Mouse (Mus musculus): ENCODE results near the gene Parp4. TPM values are rescaled to one million over a fixed set of nuclear protein-coding genes. Genes with fewer than 3 reads are reported as not detected.

Parp4 gene
- polyA plus RNA-seq, 1 experiment from 2014 or later, result 1.7 TPM

DNA sequence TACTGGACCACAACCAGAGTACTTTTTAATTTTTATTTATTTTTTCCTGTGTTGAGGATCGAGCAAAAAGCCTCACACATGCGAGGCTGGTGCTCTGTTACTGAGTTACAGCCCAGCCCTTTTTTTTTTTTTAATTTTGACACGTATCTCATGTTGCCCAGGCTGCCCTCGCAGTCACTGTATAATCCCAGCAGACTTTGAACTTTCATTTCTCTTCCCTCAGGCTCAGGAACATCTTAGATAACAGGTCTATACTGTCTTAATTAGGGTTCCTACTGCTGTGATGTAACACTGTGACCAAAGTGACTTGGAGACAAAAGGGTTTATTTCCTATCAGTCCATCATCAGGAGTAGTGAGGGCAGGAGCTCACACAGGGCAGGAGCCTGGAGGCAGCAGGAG, 29.7 kb downstream of the Parp4 start:
- WGBS (ENCODE audit: insufficient replicate concordance), result 65% methylated on average over 4 of the region's 4 CpGs
- Histone ChIP-seq H3K4me1 (replicated peaks) (no peaks in the 10 kb centered on the region), H3K9ac (no peak overlapping the region), H3K4me2 (no peak overlapping the region), H3K36me3 (replicated peaks) (peaks cover 24% of the 10 kb centered on the region), H3K27ac (replicated peaks) (no peak overlapping the region), H3K27me3 (no peaks in the 10 kb centered on the region), H3K9me3 (replicated peaks) (no peaks in the 10 kb centered on the region), H3K4me3 (replicated peaks) (no peak overlapping the region)
- no peak for ATAC-seq (ENCODE audit: insufficient read depth)

GRCm38 (mm10) chr14:56613212-56613611, 37.8 kb downstream of the Parp4 start:
- WGBS (ENCODE audit: insufficient replicate concordance), result 68% methylated on average over 3 of the region's 3 CpGs
- Histone ChIP-seq H3K27ac (replicated peaks) (no peak overlapping the region), H3K36me3 (replicated peaks) (peaks cover 38% of the 10 kb centered on the region), H3K4me2 (no peak overlapping the region), H3K4me1 (replicated peaks) (no peaks in the 10 kb centered on the region), H3K4me3 (replicated peaks) (no peak overlapping the region), H3K9ac (no peak overlapping the region), H3K27me3 (no peaks in the 10 kb centered on the region), H3K9me3 (replicated peaks) (no peaks in the 10 kb centered on the region)
- ATAC-seq (ENCODE audit: insufficient read depth), result no peak

DNA sequence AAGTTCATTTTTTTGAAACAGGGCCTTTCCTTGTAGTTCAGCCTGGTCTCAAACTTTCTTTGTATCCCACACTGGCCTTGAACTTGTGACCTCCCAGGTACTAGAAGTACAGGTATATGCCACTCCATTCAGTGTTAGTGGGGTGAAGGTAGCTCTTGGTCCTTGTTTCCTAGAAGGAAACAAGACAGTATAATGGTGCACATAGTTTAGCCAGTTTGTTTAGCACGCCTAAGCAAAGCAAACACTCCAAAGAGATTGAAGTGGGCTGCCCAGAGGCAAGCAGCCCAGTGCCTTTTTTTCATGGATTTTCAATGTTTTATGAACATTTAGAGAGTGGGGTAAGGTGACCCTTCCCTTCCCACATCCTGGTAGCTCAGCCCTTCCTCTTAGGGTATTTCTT, 42.1 kb downstream of the Parp4 start:
- 65% methylated on average over 1 of the region's 1 CpGs for WGBS (ENCODE audit: insufficient replicate concordance)
- Histone ChIP-seq H3K4me3 (replicated peaks) (no peak overlapping the region), H3K36me3 (replicated peaks) (peaks cover 23% of the 10 kb centered on the region), H3K4me1 (replicated peaks) (no peaks in the 10 kb centered on the region), H3K9ac (no peak overlapping the region), H3K9me3 (replicated peaks) (no peaks in the 10 kb centered on the region), H3K27me3 (no peaks in the 10 kb centered on the region), H3K27ac (replicated peaks) (no peak overlapping the region), H3K4me2 (no peak overlapping the region)
- no peak for ATAC-seq (ENCODE audit: insufficient read depth)

GRCm38 (mm10) chr14:56620425-56620824, 45.0 kb downstream of the Parp4 start:
- H3K4me2 ChIP-seq, result 0 out of 2 replicates have a peak overlapping the region, but pooled peaks have one; percentile 10
- WGBS (ENCODE audit: insufficient replicate concordance), result 67% methylated on average over 8 of the region's 8 CpGs
- no peak overlapping the region for H3K9ac ChIP-seq
- H3K4me3 ChIP-seq (replicated peaks), result no peak overlapping the region
- no peaks in the 10 kb centered on the region for H3K9me3 ChIP-seq (replicated peaks)
- ATAC-seq (ENCODE audit: insufficient read depth), result peak; percentile 92
- no peaks in the 10 kb centered on the region for H3K4me1 ChIP-seq (replicated peaks)
- no peaks in the 10 kb centered on the region for H3K27me3 ChIP-seq
- peak overlapping the region; percentile 65 for H3K27ac ChIP-seq (replicated peaks)
- H3K36me3 ChIP-seq (replicated peaks), result 0 out of 2 replicates have a peak, but pooled peaks cover 3% of the 10 kb centered on the region

DNA sequence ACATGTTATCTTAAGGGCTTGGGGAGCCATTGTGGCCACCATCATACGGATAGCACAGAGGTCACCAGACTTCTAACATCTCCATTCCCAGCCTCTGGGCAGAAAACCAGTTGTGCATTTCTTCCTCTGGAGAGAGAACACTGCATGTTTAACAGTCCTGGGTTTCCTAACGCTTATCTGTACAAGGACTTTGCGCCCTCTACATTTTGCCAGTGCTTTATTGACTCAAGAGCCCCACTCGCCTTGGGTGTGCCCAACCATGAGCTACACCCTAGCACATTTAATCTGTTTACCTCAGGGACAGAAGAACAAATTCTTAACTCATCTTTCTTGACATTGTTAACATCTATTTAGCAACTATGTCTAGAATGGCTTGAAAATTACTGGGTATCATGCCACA, 50.8 kb downstream of the Parp4 start:
- 75% methylated on average over 4 of the region's 4 CpGs for WGBS (ENCODE audit: insufficient replicate concordance)
- ATAC-seq (ENCODE audit: insufficient read depth), result 0 out of 2 replicates have a peak, but pooled peaks have one; percentile 40
- H3K27ac ChIP-seq (replicated peaks), result no peak overlapping the region

GRCm38 (mm10) chr14:56628336-56628735, 52.9 kb downstream of the Parp4 start:
- no peak overlapping the region for H3K9ac ChIP-seq
- ATAC-seq (ENCODE audit: insufficient read depth), result no peak
- H3K4me2 ChIP-seq, result no peak overlapping the region
- H3K36me3 ChIP-seq (replicated peaks), result peaks cover 5% of the 10 kb centered on the region; the same call in 1 of the 2 replicates
- no peaks in the 10 kb centered on the region for H3K4me1 ChIP-seq (replicated peaks)
- H3K4me3 ChIP-seq (replicated peaks), result no peak overlapping the region
- no peaks in the 10 kb centered on the region for H3K9me3 ChIP-seq (replicated peaks)
- H3K27ac ChIP-seq (replicated peaks), result no peak overlapping the region
- 76% methylated on average over 3 of the region's 3 CpGs for WGBS (ENCODE audit: insufficient replicate concordance)
- no peaks in the 10 kb centered on the region for H3K27me3 ChIP-seq

More for the DNA sequence above, 50.8 kb downstream of the Parp4 start:
- H3K27me3 ChIP-seq, result no peaks in the 10 kb centered on the region
- no peak overlapping the region for H3K4me2 ChIP-seq
- H3K9ac ChIP-seq, result no peak overlapping the region
- H3K36me3 ChIP-seq (replicated peaks), result peaks cover 8% of the 10 kb centered on the region; the same call in 1 of the 2 replicates
- H3K4me3 ChIP-seq (replicated peaks), result no peak overlapping the region
- no peaks in the 10 kb centered on the region for H3K9me3 ChIP-seq (replicated peaks)
- no peaks in the 10 kb centered on the region for H3K4me1 ChIP-seq (replicated peaks)

DNA sequence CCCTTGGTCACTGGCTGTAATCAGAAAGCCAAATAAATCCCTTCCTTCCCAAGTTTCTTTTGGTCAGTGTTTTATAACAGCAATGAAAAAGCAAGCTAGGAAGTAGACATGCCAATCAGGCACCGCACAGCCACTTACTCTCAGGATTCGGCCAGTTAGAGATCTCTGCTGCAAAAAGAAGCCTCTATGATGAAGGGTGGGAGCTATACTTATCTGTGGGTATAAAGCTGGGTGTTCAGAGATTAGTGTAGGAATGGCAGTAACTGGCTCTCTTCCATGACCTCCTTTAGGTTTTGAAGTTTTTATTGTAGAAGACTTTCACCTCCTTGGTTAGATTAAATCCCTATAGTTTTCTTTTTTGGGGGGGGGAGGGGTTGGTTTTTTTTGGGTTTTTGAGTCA, 55.7 kb downstream of the Parp4 start:
- 53% methylated on average over 2 of the region's 2 CpGs for WGBS (ENCODE audit: insufficient replicate concordance)
- peaks cover 6% of the 10 kb centered on the region; the same call in 1 of the 2 replicates for H3K36me3 ChIP-seq (replicated peaks)
- no peaks in the 10 kb centered on the region for H3K27me3 ChIP-seq
- no peak overlapping the region for H3K4me2 ChIP-seq
- no peaks in the 10 kb centered on the region for H3K4me1 ChIP-seq (replicated peaks)
- no peak overlapping the region for H3K4me3 ChIP-seq (replicated peaks)
- ATAC-seq (ENCODE audit: insufficient read depth), result no peak
- H3K9ac ChIP-seq, result no peak overlapping the region
- no peaks in the 10 kb centered on the region for H3K9me3 ChIP-seq (replicated peaks)
- H3K27ac ChIP-seq (replicated peaks), result no peak overlapping the region

- H3K4me2 ChIP-seq, result no peak overlapping the region
- WGBS (ENCODE audit: insufficient replicate concordance), result 72% methylated on average over 7 of the region's 7 CpGs
- no peaks in the 10 kb centered on the region for H3K9me3 ChIP-seq (replicated peaks)
Measured at GRCm38 (mm10) chr14:56647206-56647605, 71.8 kb downstream of the Parp4 start.

GRCm38 (mm10) chr14:56649448-56649847, 74.0 kb downstream of the Parp4 start:
- ATAC-seq (ENCODE audit: insufficient read depth), result no peak

More at GRCm38 (mm10) chr14:56647206-56647605, 71.8 kb downstream of the Parp4 start:
- Histone ChIP-seq H3K27ac (replicated peaks) (no peak overlapping the region), H3K4me1 (replicated peaks) (no peaks in the 10 kb centered on the region), H3K27me3 (no peaks in the 10 kb centered on the region), H3K9ac (no peak overlapping the region), H3K4me3 (replicated peaks) (no peak overlapping the region), H3K36me3 (replicated peaks) (peaks cover 5% of the 10 kb centered on the region; the same call in 1 of the 2 replicates)
- ATAC-seq (ENCODE audit: insufficient read depth), result no peak

GRCm38 (mm10) chr14:56665651-56666050, 90.2 kb downstream of the Parp4 start:
- Histone ChIP-seq H3K27ac (replicated peaks) (no peak overlapping the region), H3K36me3 (replicated peaks) (no peaks in the 10 kb centered on the region), H3K4me2 (no peak overlapping the region), H3K9ac (no peak overlapping the region), H3K4me1 (replicated peaks) (peaks cover 25% of the 10 kb centered on the region), H3K27me3 (no peaks in the 10 kb centered on the region), H3K4me3 (replicated peaks) (no peak overlapping the region), H3K9me3 (replicated peaks) (no peaks in the 10 kb centered on the region)
- ATAC-seq (ENCODE audit: insufficient read depth), result no peak
- WGBS (ENCODE audit: insufficient replicate concordance), result 67% methylated on average over 5 of the region's 5 CpGs

More at GRCm38 (mm10) chr14:56649448-56649847, 74.0 kb downstream of the Parp4 start:
- H3K36me3 ChIP-seq (replicated peaks), result peaks cover 20% of the 10 kb centered on the region
- no peak overlapping the region for H3K9ac ChIP-seq
- no peak overlapping the region for H3K4me3 ChIP-seq (replicated peaks)
- H3K4me1 ChIP-seq (replicated peaks), result no peaks in the 10 kb centered on the region
- H3K27me3 ChIP-seq, result no peaks in the 10 kb centered on the region
- H3K9me3 ChIP-seq (replicated peaks), result no peaks in the 10 kb centered on the region
- H3K4me2 ChIP-seq, result no peak overlapping the region
- H3K27ac ChIP-seq (replicated peaks), result no peak overlapping the region

- no peaks in the 10 kb centered on the region for H3K9me3 ChIP-seq (replicated peaks)
- 78% methylated on average over 3 of the region's 3 CpGs for WGBS (ENCODE audit: insufficient replicate concordance)
- no peak for ATAC-seq (ENCODE audit: insufficient read depth)
- peaks cover under 1% of the 10 kb centered on the region; the same call in 1 of the 2 replicates for H3K36me3 ChIP-seq (replicated peaks)
- H3K9ac ChIP-seq, result no peak overlapping the region
- no peak overlapping the region for H3K27ac ChIP-seq (replicated peaks)
- no peaks in the 10 kb centered on the region for H3K27me3 ChIP-seq
- H3K4me3 ChIP-seq (replicated peaks), result peak overlapping the region; percentile 94
- H3K4me1 ChIP-seq (replicated peaks), result peaks cover 25% of the 10 kb centered on the region
- peak overlapping the region; percentile 88 for H3K4me2 ChIP-seq
Measured at GRCm38 (mm10) chr14:56666909-56667308, 91.5 kb downstream of the Parp4 start.
